Mouse (Mus musculus) heart, embryonic 16.5 days (tissue): Measurements from ENCODE around the gene Ripk1. TPM values are rescaled to one million over a fixed set of nuclear protein-coding genes. Genes with fewer than 3 reads are reported as not detected.

ENCODE experiments used
- ATAC-seq: fragments of 200-750 bp; cut with Nextera tagmentation; replicated peaks from 2 replicates; pipeline ENCODE4 v1.8.0; 2017; ENCODE audit warnings: moderate number of reproducible peaks; ENCODE audit not compliant: insufficient read depth, low FRiP score; ENCODE audit errors: extremely low read depth
- H3K27ac ChIP-seq: fragments of 300-500 bp; sonication (generic); 2 replicates; pipeline ENCODE4 v1.5.1; 2014; ENCODE audit warnings: mild to moderate bottlenecking, low read length, control low read depth, moderate library complexity
- H3K27me3 ChIP-seq: fragments of 300-500 bp; sonication (generic); 2 replicates; pipeline ENCODE4 v1.6.1; 2014; ENCODE audit warnings: low read length, mixed read lengths; ENCODE audit not compliant: control insufficient read depth, insufficient read depth
- H3K36me3 ChIP-seq: fragments of 300-500 bp; sonication (generic); 2 replicates; pipeline ENCODE4 v1.6.1; 2014; ENCODE audit not compliant: control insufficient read depth, insufficient read depth
- H3K4me1 ChIP-seq: fragments of 300-500 bp; sonication (generic); 2 replicates; pipeline ENCODE4 v1.6.1; 2014; ENCODE audit warnings: low read length, mixed read lengths; ENCODE audit not compliant: control insufficient read depth, insufficient read depth
- H3K4me2 ChIP-seq: fragments of 300-500 bp; sonication (generic); 2 replicates; pipeline ENCODE4 v1.6.1; 2014; ENCODE audit warnings: low read depth, mild to moderate bottlenecking, control low read depth, low read length
- H3K4me3 ChIP-seq: fragments of 300-500 bp; sonication (generic); 2 replicates; pipeline ENCODE4 v1.5.1; 2014; ENCODE audit warnings: mild to moderate bottlenecking, control low read depth, low read length
- H3K9ac ChIP-seq: fragments of 300-500 bp; sonication (generic); 2 replicates; pipeline ENCODE4 v1.6.1; 2014; ENCODE audit warnings: low read length, control low read depth
- H3K9me3 ChIP-seq: fragments of 300-500 bp; sonication (generic); replicated peaks from 2 replicates; pipeline ENCODE4 v1.6.1; 2016; ENCODE audit warnings: low read length; ENCODE audit not compliant: control insufficient read depth
- WGBS: fragments of 180-500 bp; shearing (Covaris S2); extraction: QIAGEN DNeasy Blood & Tissue Kit; methylation state at CpG from one replicate; pipeline ENCODE4 v1.1.7; 2014; 5-methylcytosine and 5-hydroxymethylcytosine counted together
- polyA plus RNA-seq: library from polyadenylated mRNA; unstranded; fragments of >200 nt; fragmentation: Nextera tagmentation; extraction: Ambion mirVana; gene quantifications from 2 replicates; pipeline ENCODE4 v1.2.1, GENCODE M21; 2015

Ripk1 gene
- polyA plus RNA-seq, 1 experiment from 2014 or later, result 10.0 TPM

DNA sequence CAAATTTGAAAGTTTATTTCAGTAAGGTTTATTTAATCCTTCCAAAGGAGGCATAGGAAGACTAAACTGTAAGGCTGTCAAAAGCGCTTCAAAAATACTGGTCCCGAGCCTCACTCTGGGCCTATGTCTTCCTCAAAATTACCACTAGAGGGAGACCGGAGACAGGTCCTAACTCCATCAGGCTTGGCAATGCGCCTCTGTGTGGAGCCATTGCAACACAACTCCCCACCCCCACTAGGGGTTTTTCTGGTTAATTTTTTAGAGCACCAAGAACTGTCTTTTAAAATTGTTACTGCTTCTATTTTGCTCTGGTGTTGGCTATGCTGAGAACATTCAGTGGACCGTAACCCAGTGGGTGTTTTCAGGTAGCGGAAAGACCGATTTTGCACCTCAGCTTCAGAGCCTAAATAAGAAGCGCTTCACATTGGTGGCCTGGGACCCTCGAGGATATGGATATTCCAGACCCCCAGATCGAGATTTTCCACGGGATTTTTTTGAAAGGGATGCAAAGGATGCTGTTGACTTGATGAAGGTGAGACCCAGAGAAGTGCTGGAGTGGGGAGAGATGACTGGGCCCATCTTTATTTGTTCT is 44.4 kb downstream of the Ripk1 start:
- 41% methylated on average over 11 of the region's 11 CpGs for WGBS
- H3K4me3 ChIP-seq, result no peak overlapping the region
- H3K27ac ChIP-seq, result no peak overlapping the region
- peaks cover 3% of the 10 kb centered on the region; the same call in 1 of the 2 replicates for H3K4me1 ChIP-seq
- H3K27me3 ChIP-seq, result no peaks in the 10 kb centered on the region
- no peaks in the 10 kb centered on the region for H3K9me3 ChIP-seq
- H3K4me2 ChIP-seq, result no peak overlapping the region
- peak; percentile 75; the same call in 1 of the 2 replicates for ATAC-seq
- H3K36me3 ChIP-seq, result peaks cover 13% of the 10 kb centered on the region
- no peak overlapping the region for H3K9ac ChIP-seq

DNA sequence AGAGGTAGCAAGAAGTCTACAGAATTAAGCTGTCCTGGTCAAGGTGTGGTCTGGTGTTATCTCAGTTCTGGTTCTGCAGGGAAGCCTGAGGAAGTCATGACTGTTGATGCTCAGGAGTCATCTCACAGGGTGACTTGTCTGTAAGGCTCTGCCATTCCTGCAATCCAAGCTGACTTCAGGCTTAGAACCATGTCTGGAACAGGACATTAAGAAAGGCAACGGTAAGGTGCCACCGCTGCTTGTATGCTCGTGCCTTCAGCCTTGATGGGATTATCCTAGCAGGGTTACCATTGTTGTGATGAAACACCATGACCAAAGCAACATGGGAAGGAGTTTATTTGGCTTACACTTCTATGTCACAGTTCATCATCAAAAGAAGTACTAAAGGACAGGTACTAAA is 45.4 kb downstream of the Ripk1 start:
- no peak overlapping the region for H3K4me2 ChIP-seq
- H3K36me3 ChIP-seq, result peaks cover 13% of the 10 kb centered on the region
- H3K4me1 ChIP-seq, result peaks cover 3% of the 10 kb centered on the region; the same call in 1 of the 2 replicates
- H3K27me3 ChIP-seq, result no peaks in the 10 kb centered on the region
- H3K27ac ChIP-seq, result no peak overlapping the region
- no peak overlapping the region for H3K9ac ChIP-seq
- WGBS, result 88% methylated on average over 3 of the region's 3 CpGs
- no peak overlapping the region for H3K4me3 ChIP-seq
- no peak for ATAC-seq
- no peaks in the 10 kb centered on the region for H3K9me3 ChIP-seq

DNA sequence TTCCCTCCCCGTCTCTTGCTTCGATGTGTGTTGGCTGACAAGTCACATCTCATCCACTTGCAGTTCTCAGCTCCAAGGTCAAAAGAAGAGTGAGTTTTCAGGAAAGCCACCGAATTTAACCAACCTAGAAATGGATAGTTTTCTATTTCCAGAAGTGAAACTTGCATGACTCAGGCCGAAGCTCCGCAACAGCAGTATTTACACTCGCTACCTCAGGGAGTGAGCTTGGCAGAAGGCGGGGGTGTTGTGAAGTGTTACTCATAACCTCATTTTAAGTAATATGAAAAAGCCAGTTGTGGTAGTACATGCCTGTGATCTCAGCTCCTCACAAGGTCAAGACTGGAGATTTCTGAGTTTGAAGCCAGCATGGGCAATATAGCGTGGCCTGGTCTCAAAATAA is 48.3 kb downstream of the Ripk1 start:
- H3K36me3 ChIP-seq, result peaks cover 14% of the 10 kb centered on the region

DNA sequence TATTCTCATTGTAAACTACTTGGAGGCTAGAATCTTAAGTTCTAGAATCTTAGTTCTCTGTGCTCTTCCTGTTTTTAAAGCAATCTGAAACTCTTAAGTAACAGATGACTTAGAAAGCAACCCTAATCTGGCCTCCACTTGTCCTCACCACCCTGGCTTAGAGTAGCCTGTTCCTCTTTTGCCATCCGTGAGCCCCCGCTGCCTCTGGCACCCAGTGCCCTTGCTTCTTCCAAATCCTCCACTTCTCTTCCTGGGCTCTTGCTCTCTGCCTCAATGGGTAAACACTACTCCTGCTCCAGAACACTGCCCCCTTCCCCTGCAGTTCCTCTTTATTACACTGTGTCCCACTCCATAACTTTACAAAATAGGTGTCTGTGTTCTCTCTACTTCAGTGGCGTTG is 49.5 kb downstream of the Ripk1 start:
- H3K36me3 ChIP-seq, result peaks cover 23% of the 10 kb centered on the region
- no peaks in the 10 kb centered on the region for H3K27me3 ChIP-seq
- H3K4me2 ChIP-seq, result no peak overlapping the region
- peaks cover 2% of the 10 kb centered on the region; the same call in 1 of the 2 replicates for H3K9me3 ChIP-seq
- H3K4me1 ChIP-seq, result no peaks in the 10 kb centered on the region
- 90% methylated on average over 3 of the region's 3 CpGs for WGBS
- no peak overlapping the region for H3K9ac ChIP-seq
- H3K4me3 ChIP-seq, result no peak overlapping the region
- no peak for ATAC-seq
- no peak overlapping the region for H3K27ac ChIP-seq

More for the DNA sequence above, 48.3 kb downstream of the Ripk1 start:
- Histone ChIP-seq H3K9ac (no peak overlapping the region), H3K4me3 (no peak overlapping the region), H3K27ac (no peak overlapping the region), H3K4me2 (no peak overlapping the region), H3K4me1 (no peaks in the 10 kb centered on the region), H3K27me3 (no peaks in the 10 kb centered on the region), H3K9me3 (no peaks in the 10 kb centered on the region)
- no peak for ATAC-seq
- 92% methylated on average over 8 of the region's 8 CpGs for WGBS

DNA sequence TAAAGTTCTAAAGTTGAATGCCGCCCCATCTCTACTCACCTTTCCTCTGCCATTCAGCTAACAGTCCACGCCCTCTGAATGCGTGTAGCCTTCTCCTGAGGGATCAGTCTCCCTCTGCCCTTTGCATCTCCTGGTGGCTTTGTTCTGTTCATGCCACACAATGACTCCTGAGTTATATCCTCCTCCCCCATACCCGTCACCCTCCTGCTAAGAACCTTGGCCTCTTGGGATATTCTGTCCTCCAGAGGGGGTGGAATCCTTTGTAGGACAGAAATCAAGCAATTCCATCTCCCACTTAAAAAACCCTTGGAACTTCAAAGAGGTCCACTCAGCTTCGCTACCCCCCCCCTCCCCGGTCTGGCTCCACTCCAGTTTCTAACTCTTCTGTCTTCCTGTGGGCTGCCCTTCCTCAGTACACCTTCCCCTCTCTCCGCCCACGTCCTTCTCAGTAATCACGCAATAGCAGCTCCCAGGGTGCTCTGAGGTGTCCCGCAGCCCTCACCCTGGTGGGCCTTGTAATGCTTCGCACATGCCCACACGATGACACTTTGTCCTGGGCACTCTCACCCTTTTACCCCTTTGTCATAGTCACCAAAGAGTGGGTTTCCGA is 51.6 kb downstream of the Ripk1 start:
- Histone ChIP-seq H3K4me1 (no peaks in the 10 kb centered on the region), H3K4me3 (no peak overlapping the region), H3K9me3 (peaks cover 2% of the 10 kb centered on the region; the same call in 1 of the 2 replicates), H3K4me2 (no peak overlapping the region), H3K36me3 (peaks cover 22% of the 10 kb centered on the region), H3K27ac (no peak overlapping the region), H3K27me3 (no peaks in the 10 kb centered on the region), H3K9ac (no peak overlapping the region)
- WGBS, result 73% methylated on average over 13 of the region's 13 CpGs
- no peak for ATAC-seq

DNA sequence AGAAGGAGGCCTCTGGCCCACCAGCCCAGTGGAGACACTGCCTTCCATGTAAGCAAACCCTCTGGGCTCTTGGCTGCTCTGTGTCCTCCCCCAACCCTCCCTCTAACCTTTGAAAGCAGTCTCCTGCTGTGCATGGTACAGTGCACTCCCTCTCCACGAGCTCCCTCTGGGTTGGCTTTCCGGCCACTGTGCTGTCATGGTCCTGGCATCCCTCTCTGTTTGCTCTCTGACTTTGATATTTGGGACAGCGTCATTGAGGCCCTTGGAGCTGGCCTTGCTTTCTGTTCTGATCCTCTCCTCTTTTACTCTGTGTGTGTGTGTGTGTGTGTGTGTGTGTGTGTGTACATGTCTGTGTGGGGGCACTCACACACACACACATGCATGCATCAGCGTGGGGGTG is 52.2 kb downstream of the Ripk1 start:
- ATAC-seq, result no peak
- H3K27me3 ChIP-seq, result no peaks in the 10 kb centered on the region
- H3K4me2 ChIP-seq, result no peak overlapping the region
- 71% methylated on average over 4 of the region's 4 CpGs for WGBS
- H3K9me3 ChIP-seq, result peaks cover 2% of the 10 kb centered on the region; the same call in 1 of the 2 replicates
- H3K9ac ChIP-seq, result no peak overlapping the region
- H3K4me1 ChIP-seq, result no peaks in the 10 kb centered on the region
- H3K4me3 ChIP-seq, result no peak overlapping the region
- peaks cover 22% of the 10 kb centered on the region for H3K36me3 ChIP-seq
- H3K27ac ChIP-seq, result no peak overlapping the region

DNA sequence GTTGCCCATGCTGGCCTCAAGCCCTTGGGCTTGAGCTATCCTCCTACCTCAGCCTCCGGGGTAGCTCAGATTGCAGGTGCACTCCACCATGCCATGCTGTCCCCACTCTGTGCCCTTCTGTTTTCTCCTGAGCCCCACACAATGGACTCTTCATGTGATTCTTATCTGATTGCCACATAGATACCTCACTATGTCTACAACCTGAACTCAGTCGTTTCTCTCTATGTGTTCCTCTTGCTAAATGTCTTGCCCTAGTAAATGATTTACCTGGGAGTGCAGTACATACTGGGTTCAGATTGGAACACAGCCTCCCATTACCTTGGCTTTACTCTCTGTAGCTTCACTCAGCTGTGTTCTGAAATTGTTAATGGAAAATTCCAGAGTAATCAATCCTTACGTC is 52.8 kb downstream of the Ripk1 start:
- Histone ChIP-seq H3K9me3 (peaks cover 2% of the 10 kb centered on the region; the same call in 1 of the 2 replicates), H3K27ac (no peak overlapping the region), H3K4me2 (no peak overlapping the region), H3K36me3 (peaks cover 22% of the 10 kb centered on the region), H3K9ac (no peak overlapping the region), H3K4me3 (no peak overlapping the region), H3K4me1 (no peaks in the 10 kb centered on the region), H3K27me3 (no peaks in the 10 kb centered on the region)
- ATAC-seq, result no peak
- 82% methylated on average over 3 of the region's 3 CpGs for WGBS

DNA sequence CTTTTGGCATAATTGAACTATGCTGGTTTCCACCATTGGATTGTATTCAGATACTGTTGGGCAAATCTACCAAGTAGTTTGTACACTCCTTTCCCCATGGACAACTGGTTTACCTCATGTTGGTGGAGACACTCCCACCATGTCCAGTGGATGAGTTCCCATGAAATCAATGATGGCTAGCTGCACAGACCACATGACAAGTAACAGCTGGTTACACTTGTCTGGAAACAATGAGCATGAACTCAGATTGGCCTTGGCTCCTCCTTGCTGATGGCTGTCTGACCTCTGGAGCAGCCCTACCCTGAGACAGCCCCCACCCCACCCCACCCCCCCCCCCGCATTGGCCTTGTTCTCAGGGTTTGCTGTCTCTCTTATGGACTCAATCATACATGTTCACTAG is 55.1 kb downstream of the Ripk1 start:
- H3K36me3 ChIP-seq, result peaks cover 23% of the 10 kb centered on the region
- H3K4me1 ChIP-seq, result no peaks in the 10 kb centered on the region
- no peak overlapping the region for H3K4me3 ChIP-seq
- 90% methylated on average over 1 of the region's 1 CpGs for WGBS
- H3K27ac ChIP-seq, result no peak overlapping the region
- H3K9me3 ChIP-seq, result peaks cover 2% of the 10 kb centered on the region; the same call in 1 of the 2 replicates
- ATAC-seq, result no peak
- no peak overlapping the region for H3K9ac ChIP-seq
- no peak overlapping the region for H3K4me2 ChIP-seq
- H3K27me3 ChIP-seq, result no peaks in the 10 kb centered on the region

DNA sequence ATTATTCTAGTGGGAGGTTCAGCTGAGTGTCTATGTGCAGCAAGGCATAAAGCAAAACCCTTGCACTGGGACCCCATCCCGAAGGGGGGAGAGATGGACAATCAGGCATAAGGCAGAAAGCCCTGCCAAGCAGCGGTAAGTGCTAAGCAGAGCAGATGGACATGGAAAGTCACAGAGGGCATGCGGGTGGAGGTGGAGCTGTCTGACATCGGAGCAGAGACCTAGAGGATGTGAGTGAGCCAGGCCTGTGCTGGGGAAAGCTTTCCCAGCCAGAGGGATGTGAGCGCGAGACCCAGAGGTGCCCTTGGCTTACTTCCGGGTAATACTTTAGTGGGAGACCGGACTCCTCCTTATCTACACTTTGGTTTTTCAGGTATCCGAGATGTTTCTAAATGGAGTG is 57.9 kb downstream of the Ripk1 start:
- Histone ChIP-seq H3K4me3 (no peak overlapping the region), H3K27ac (no peak overlapping the region), H3K4me2 (no peak overlapping the region), H3K9ac (no peak overlapping the region), H3K36me3 (peaks cover 26% of the 10 kb centered on the region), H3K4me1 (no peaks in the 10 kb centered on the region), H3K9me3 (peaks cover 2% of the 10 kb centered on the region; the same call in 1 of the 2 replicates), H3K27me3 (no peaks in the 10 kb centered on the region)
- 76% methylated on average over 9 of the region's 9 CpGs for WGBS
- no peak; the same call in 1 of the 2 replicates for ATAC-seq
